Mouse (Mus musculus): ENCODE results near the gene Spink4. TPM values are rescaled to one million over a fixed set of nuclear protein-coding genes. Genes with fewer than 3 reads are reported as not detected.

Gene Spink4
- total RNA-seq (2021), result 1 to 10 TPM; 1.1 to 2.1 TPM

- peak; percentile 45 to 53 for DNase-seq
- intact Hi-C loops (cut with DNase I), result no loop called here
Measured at GRCm38 (mm10) chr4:40919785-40920184, at the start of gene Spink4. Gene Spink4, plus strand, starts transcription at chr4:40920052.

GRCm38 (mm10) chr4:40870206-40870605, 49.6 kb upstream of the Spink4 start:
- no peak for DNase-seq
- intact Hi-C loops (cut with DNase I), result no loop called here

GRCm38 (mm10) chr4:40872129-40872528, 47.7 kb upstream of the Spink4 start:
- no peak for DNase-seq
- intact Hi-C loops (cut with DNase I), result no loop called here

- intact Hi-C loops (cut with DNase I), result no loop called here
- DNase-seq, result peak; percentile 71 to 72
Measured at GRCm38 (mm10) chr4:40873320-40873719, 46.5 kb upstream of the Spink4 start.

GRCm38 (mm10) chr4:40874151-40874600, 45.7 kb upstream of the Spink4 start:
- DNase-seq, result peak; percentile 75 to 80
- intact Hi-C loops (cut with DNase I), result no loop called here

GRCm38 (mm10) chr4:40874794-40875552, 44.9 kb upstream of the Spink4 start:
- intact Hi-C loops (cut with DNase I), result no loop called here
- DNase-seq, result no peak

- intact Hi-C loops (cut with DNase I), result no loop called here
- DNase-seq, result no peak
Measured at GRCm38 (mm10) chr4:40875842-40876241, 44.0 kb upstream of the Spink4 start.

GRCm38 (mm10) chr4:40876814-40877371, 43.0 kb upstream of the Spink4 start:
- intact Hi-C loops (cut with DNase I), result no loop called here
- DNase-seq, result peak; percentile 82 to 86

- no peak for DNase-seq
- intact Hi-C loops (cut with DNase I), result no loop called here
Measured at GRCm38 (mm10) chr4:40877528-40877927, 42.3 kb upstream of the Spink4 start.

GRCm38 (mm10) chr4:40883200-40883599, 36.7 kb upstream of the Spink4 start:
- intact Hi-C loops (cut with DNase I), result no loop called here
- no peak for DNase-seq

GRCm38 (mm10) chr4:40884282-40885165, 35.3 kb upstream of the Spink4 start:
- DNase-seq, result no peak
- intact Hi-C loops (cut with DNase I), result no loop called here

- intact Hi-C loops (cut with DNase I), result no loop called here
- peak in 1 of 2 experiments; percentile 34 for DNase-seq
Measured at GRCm38 (mm10) chr4:40885166-40885525, 34.7 kb upstream of the Spink4 start.

- no peak for DNase-seq
- intact Hi-C loops (cut with DNase I), result no loop called here
Measured at GRCm38 (mm10) chr4:40885883-40886282, 34.0 kb upstream of the Spink4 start.

GRCm38 (mm10) chr4:40888839-40889238, 31.0 kb upstream of the Spink4 start:
- intact Hi-C loops (cut with DNase I), result no loop called here
- DNase-seq, result no peak

GRCm38 (mm10) chr4:40889252-40889651, 30.6 kb upstream of the Spink4 start:
- intact Hi-C loops (cut with DNase I), result no loop called here
- peak in 1 of 2 experiments; percentile 44 for DNase-seq

GRCm38 (mm10) chr4:40889983-40890382, 29.9 kb upstream of the Spink4 start:
- DNase-seq, result no peak
- intact Hi-C loops (cut with DNase I), result no loop called here

GRCm38 (mm10) chr4:40891206-40891605, 28.6 kb upstream of the Spink4 start:
- no peak for DNase-seq
- intact Hi-C loops (cut with DNase I), result no loop called here

- intact Hi-C loops (cut with DNase I), result no loop called here
Measured at GRCm38 (mm10) chr4:40895118-40895517, 24.7 kb upstream of the Spink4 start.

GRCm38 (mm10) chr4:40895646-40896045, 24.2 kb upstream of the Spink4 start:
- intact Hi-C loops (cut with DNase I), result no loop called here
- DNase-seq, result no peak

More at GRCm38 (mm10) chr4:40895118-40895517, 24.7 kb upstream of the Spink4 start:
- no peak for DNase-seq

- no peak for DNase-seq
- intact Hi-C loops (cut with DNase I), result no loop called here
Measured at GRCm38 (mm10) chr4:40898476-40899044, 21.3 kb upstream of the Spink4 start.

- no peak for DNase-seq
- intact Hi-C loops (cut with DNase I), result no loop called here
Measured at GRCm38 (mm10) chr4:40899264-40899663, 20.6 kb upstream of the Spink4 start.

Data from heart, postnatal 10 days (tissue).